Mouse (Mus musculus) kidney, adult 2 months (tissue): ENCODE results near the gene Phospho1. TPM values are rescaled to one million over a fixed set of nuclear protein-coding genes. Genes with fewer than 3 reads are reported as not detected.
A peak's percentile ranks its signal among the peaks of the same experiment; 100 is the strongest.

ENCODE experiments used
- DNase-seq: peaks from one replicate; pipeline ENCODE4 v3.0.0; 2021
- H3K27ac ChIP-seq: fragments of 200-500 bp; 2 replicates; pipeline ENCODE4 v1.5.1; 2012; ENCODE audit warnings: low read depth, low read length, control low read depth, inconsistent platforms; ENCODE audit not compliant: insufficient read depth
- H3K27me3 ChIP-seq: fragments of 200-500 bp; replicated peaks from 2 replicates; pipeline ENCODE4 v1.6.1; 2012; ENCODE audit warnings: mild to moderate bottlenecking, moderate library complexity, low read length, inconsistent platforms; ENCODE audit not compliant: control insufficient read depth, insufficient read depth
- H3K36me3 ChIP-seq: fragments of 200-500 bp; 2 replicates; pipeline ENCODE4 v1.6.1; 2012; ENCODE audit warnings: mild to moderate bottlenecking, moderate library complexity, low read length, inconsistent platforms; ENCODE audit not compliant: control insufficient read depth, insufficient read depth
- H3K4me1 ChIP-seq: fragments of 200-500 bp; 2 replicates; pipeline ENCODE4 v1.6.1; 2011; ENCODE audit warnings: low read length; ENCODE audit not compliant: control insufficient read depth, insufficient read depth
- H3K4me3 ChIP-seq: fragments of 200-500 bp; 2 replicates; pipeline ENCODE4 v1.5.1; 2011; ENCODE audit warnings: mild to moderate bottlenecking, low read depth, low read length, control low read depth; ENCODE audit not compliant: insufficient read depth
- CTCF ChIP-seq: fragments of 200-500 bp; conservative IDR thresholded peaks from 2 replicates; pipeline ENCODE4 v1.5.1; 2011; ENCODE audit warnings: low read depth, mild to moderate bottlenecking, control low read depth, low read length, moderate library complexity, mixed read lengths; ENCODE audit not compliant: insufficient read depth, insufficient read length
- POLR2A ChIP-seq: fragments of 200-500 bp; IDR thresholded peaks from one replicate; pipeline ENCODE4 v1.6.1; 2011; ENCODE audit warnings: low read depth, low read length, control low read depth
- WGBS: fragments of 180-500 bp; shearing (Covaris S2); methylation state at CpG from one replicate; pipeline ENCODE4 v1.1.7; 2018; 5-methylcytosine and 5-hydroxymethylcytosine counted together
- polyA plus RNA-seq: library from polyadenylated mRNA; depleted of rRNA; stranded (reverse); fragments of >200 nt; gene quantifications from 2 replicates; pipeline ENCODE4 v1.2.3, GENCODE M21; 2012

The Phospho1 gene
- polyA plus RNA-seq, 1 experiment, result 46.5 TPM

DNA sequence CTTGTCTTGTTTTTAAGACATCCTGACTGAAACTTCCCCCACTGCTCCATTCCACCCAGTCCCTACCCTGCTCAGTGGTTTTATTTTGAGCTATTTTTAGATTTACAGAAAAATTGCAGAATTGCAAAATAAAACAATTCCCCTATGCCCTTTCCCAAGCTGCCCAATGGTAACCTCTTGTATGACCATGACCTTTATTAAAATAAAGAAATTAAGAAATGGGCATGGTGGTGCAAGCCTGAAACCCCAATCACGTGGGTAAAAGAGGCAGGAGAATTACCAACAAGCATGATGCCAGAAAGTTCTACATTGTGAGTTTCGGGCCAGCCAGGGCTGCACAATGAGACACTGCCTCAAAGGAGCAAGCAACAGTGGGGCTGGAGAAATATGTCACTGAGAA is 26.6 kb downstream of the Phospho1 start:
- no peaks in the 10 kb centered on the region for H3K36me3 ChIP-seq
- TF ChIP-seq CTCF, result no peak
- no peak for TF ChIP-seq POLR2A
- H3K4me1 ChIP-seq, result no peaks in the 10 kb centered on the region
- H3K27ac ChIP-seq, result no peak overlapping the region
- WGBS, result 83% methylated on average over 2 of the region's 2 CpGs
- H3K4me3 ChIP-seq, result no peak overlapping the region
- no peak for DNase-seq
- H3K27me3 ChIP-seq, result no peaks in the 10 kb centered on the region; the same call in 1 of the 2 replicates

DNA sequence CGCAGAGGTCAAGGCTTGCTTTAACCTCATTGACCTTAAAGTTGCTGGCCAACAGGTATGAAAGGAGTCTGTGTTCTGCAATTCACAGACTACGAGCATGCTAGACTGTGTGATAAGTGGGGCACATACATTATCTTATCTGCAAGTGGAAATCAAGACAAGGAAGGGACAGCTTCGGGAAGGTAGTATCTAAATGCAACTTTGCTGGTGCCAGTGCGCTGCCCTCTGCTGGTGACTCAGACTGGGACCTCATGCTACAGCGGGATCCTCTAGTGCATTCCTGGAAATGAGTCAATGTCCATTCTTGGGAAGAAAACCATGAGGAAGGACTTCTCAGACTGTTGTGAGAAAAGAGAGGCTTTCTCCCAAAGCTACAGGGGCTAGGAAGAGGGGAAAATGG is 29.4 kb downstream of the Phospho1 start:
- no peaks in the 10 kb centered on the region for H3K4me1 ChIP-seq
- no peaks in the 10 kb centered on the region for H3K36me3 ChIP-seq
- no peaks in the 10 kb centered on the region; the same call in 1 of the 2 replicates for H3K27me3 ChIP-seq
- peak; percentile 83 for DNase-seq
- WGBS, result 48% methylated on average over 5 of the region's 5 CpGs
- TF ChIP-seq CTCF, result peak; percentile 94
- TF ChIP-seq POLR2A, result no peak
- no peak overlapping the region for H3K4me3 ChIP-seq
- no peak overlapping the region for H3K27ac ChIP-seq

DNA sequence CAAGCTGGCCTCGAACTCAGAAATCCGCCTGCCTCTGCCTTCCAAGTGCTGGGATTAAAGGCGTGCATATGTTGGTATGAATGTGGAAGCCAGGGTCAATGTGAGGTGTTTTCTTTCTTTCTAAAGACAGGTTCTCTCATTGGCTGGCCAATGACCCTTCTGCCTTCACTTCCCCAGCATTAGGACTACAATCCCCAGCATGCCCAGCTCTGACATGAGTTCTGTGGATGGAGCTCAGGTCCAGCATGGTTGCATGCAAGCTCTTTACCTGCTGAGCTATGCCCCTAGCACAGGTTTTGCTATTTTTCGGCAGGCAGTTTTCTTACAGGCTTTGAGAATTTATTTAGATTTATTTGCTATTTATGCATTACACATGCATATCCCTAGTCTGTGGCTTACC is 33.0 kb downstream of the Phospho1 start:
- Histone ChIP-seq H3K27ac (no peak overlapping the region), H3K4me1 (peaks cover 6% of the 10 kb centered on the region; the same call in 1 of the 2 replicates), H3K4me3 (no peak overlapping the region), H3K36me3 (no peaks in the 10 kb centered on the region), H3K27me3 (no peaks in the 10 kb centered on the region; the same call in 1 of the 2 replicates)
- TF ChIP-seq POLR2A, result no peak
- TF ChIP-seq CTCF, result no peak
- no peak for DNase-seq
- WGBS, result 90% methylated on average over 4 of the region's 4 CpGs

DNA sequence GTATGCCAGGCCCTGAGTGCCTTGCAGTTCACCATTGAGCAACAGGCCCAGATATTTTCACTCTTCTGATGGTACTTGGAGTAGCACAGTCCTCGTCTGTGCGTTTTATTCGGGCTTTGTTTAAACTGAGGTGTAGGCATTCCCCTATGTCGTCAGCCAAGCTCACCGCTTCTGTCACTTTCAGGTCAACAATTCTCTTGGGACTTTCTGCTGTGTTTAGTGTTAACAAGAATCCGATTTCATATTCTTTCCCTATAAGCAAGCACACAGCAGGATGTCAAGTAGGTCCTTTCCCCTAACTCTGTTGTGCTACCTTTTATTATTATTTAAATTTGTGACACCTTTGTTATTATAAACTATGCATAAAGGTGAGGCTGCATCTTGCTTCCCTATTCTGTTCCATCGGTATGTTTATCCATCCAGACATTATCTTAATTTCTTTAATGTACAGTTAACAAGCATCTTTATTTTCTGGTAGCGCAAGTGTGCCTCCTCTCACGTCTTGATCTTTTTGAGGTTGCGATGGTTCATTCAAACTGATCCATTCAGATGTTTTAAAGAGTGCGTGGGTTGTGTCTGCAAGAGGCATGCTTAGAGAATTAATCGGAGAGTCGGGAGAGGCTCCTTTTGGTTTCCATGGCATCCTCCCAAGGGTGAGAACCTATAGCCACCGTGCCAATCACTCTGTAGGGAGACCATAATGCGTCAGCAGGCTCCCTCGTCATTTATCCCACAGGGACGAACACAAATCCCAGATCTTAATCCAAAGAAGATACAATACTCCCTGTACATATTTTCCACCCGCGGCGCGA is 33.6 kb downstream of the Phospho1 start:
- 26% methylated on average over 21 of the region's 21 CpGs for WGBS
- peaks cover 6% of the 10 kb centered on the region; the same call in 1 of the 2 replicates for H3K4me1 ChIP-seq
- DNase-seq, result no peak
- H3K27ac ChIP-seq, result peak overlapping the region; percentile 61; the same call in 1 of the 2 replicates
- no peaks in the 10 kb centered on the region for H3K27me3 ChIP-seq
- no peaks in the 10 kb centered on the region for H3K36me3 ChIP-seq
- no peak for TF ChIP-seq POLR2A
- TF ChIP-seq CTCF, result no peak
- H3K4me3 ChIP-seq, result peak overlapping the region; percentile 73

DNA sequence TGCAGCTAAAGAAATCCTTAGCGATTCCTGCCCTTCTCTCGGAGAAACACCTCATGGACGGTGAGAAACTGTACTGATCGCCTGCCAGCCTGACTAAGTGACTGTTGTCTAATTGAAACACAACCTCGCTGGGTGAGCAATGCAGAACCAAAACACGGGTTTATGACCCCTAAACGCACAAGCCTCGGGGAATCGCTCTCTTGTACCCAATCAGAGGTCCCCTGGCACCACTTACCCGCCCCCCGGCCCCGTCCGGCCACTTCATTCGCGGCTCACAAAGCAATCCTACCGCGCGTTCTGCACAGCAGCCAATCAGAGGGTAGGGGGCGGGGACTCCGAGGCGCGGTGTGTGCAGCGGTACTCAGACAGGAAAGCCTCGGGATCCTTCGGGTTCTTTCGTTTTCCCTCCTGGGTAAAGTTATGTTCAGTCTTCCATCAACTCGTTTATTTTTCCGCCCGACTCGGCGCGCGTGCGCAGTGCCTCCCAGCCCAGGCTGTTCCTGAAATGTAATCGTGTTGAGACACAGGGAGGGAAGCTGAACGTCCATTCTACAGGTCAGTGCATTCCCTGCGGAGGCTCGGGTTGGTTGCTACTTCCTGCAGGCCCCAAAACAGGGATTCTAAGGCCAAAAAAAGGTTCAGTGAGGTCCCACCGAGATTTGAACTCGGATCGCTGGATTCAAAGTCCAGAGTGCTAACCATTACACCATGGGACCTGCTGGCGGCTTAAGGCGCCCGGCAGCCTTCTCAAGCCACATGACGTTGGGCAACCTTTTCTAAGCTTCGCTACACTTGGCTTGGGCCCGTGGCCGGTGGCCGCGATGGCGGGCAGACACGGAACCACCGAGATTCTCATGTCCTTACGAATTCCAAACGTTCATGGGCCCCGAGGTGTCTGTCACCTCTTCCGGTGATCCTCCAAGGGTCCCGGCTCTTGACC is 34.5 kb downstream of the Phospho1 start:
- DNase-seq, result peak; percentile 99
- H3K4me3 ChIP-seq, result peak overlapping the region; percentile 73
- peaks cover 6% of the 10 kb centered on the region; the same call in 1 of the 2 replicates for H3K4me1 ChIP-seq
- under 1% methylated on average over 58 of the region's 58 CpGs for WGBS
- no peaks in the 10 kb centered on the region for H3K36me3 ChIP-seq
- no peak for TF ChIP-seq POLR2A
- TF ChIP-seq CTCF, result 0 out of 2 replicates have a peak, but pooled peaks have one; percentile 0
- H3K27ac ChIP-seq, result peak overlapping the region; percentile 86
- H3K27me3 ChIP-seq, result no peaks in the 10 kb centered on the region

DNA sequence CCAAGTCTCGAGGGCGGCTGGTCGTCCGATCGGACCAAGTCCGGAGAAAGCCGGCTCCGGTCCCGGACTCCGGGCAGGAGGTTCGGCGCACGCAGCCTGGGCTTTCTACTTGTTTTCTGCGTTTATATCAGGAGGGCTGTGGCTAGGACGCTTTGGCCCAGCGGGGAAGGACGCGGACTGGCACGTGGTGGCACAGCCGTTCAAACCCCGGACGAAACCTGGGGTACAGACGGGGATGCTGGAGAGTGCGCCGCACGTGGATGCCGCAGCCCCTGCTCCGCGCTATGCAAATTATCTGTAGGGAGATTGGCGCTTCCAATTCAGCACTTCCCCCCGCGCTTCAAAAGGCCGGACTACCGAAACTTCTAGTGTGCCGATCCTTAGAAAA is 35.2 kb downstream of the Phospho1 start:
- Histone ChIP-seq H3K27me3 (no peaks in the 10 kb centered on the region), H3K27ac (peak overlapping the region; percentile 32; the same call in 1 of the 2 replicates), H3K36me3 (no peaks in the 10 kb centered on the region), H3K4me3 (peak overlapping the region; percentile 65), H3K4me1 (peaks cover 6% of the 10 kb centered on the region; the same call in 1 of the 2 replicates)
- DNase-seq, result peak; percentile 84
- WGBS, result under 1% methylated on average over 35 of the region's 35 CpGs
- TF ChIP-seq POLR2A (no peak), CTCF (no peak)

DNA sequence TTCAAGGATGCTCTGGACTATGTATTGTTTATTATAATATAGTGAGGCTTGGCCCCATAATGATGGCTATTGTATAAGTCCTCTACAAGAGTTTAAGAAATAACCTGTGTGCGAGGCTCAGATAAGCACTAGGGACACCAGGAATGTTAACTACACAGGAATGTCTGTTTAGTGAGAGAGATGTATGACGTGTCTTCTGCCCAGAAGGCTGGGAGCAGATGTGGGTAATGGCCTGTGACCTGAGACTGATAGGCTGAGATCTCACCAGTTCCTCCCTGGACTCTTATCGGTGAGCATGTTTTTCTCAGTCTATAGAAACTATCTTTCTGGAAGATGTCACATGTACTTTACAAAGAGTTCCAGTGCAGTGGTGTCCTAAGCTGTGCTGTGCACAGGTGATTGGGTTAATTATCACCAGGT is 35.8 kb downstream of the Phospho1 start:
- peak overlapping the region; percentile 65 for H3K4me3 ChIP-seq
- no peak for TF ChIP-seq CTCF
- TF ChIP-seq POLR2A, result no peak
- WGBS, result 17% methylated on average over 3 of the region's 3 CpGs
- H3K27ac ChIP-seq, result no peak overlapping the region
- H3K4me1 ChIP-seq, result peaks cover 6% of the 10 kb centered on the region; the same call in 1 of the 2 replicates
- no peaks in the 10 kb centered on the region for H3K27me3 ChIP-seq
- no peaks in the 10 kb centered on the region for H3K36me3 ChIP-seq
- DNase-seq, result no peak
